8 mouse cellular contexts compared by ENCODE assay signal in the genomic region with DNA sequence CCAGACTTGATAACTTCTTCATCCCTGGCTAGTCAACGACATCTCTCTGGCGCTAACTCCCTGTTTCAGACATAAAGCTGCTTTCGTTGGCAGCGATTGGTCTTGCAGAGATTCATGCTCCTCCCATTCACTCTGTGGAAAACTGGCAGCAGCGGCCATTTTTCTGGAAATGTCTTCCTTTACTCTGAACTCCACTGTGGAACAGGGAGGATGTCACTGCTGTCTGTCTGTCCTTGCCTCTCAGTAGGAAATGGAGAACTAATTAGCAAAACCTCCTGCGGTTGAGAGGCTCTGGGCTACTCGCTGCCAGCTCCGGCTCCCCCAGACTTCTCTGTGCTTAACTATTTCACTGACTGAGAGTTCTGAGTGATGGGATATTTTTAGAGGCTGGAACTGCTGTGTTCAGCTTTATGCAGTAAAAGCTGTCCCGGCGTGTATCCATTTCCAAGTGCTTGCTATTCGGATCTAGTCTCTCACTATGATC. TPM values are rescaled to one million over a fixed set of nuclear protein-coding genes. Genes with fewer than 3 reads are reported as not detected.
DNase-seq lines count a peak whose midpoint lies in the region; ATAC-seq and TF ChIP-seq lines count a peak whose summit lies in the region.
"Had no signal": no experiment of that assay in that cellular context is flagged by ENCODE, and none has a peak within 500 bp of the region (broad histone marks: within the 10 kb centered on the region; RNA-seq: fewer than 3 reads in every experiment).

No protein-coding gene starts in this region.

- no peaks in the 10 kb centered on the region for H3K4me1 ChIP-seq in brown adipose tissue, adult 24 weeks (ENCODE audit: control insufficient read depth, insufficient read depth, insufficient read length, low read length)
- peaks cover 32% of the 10 kb centered on the region for H3K4me1 ChIP-seq in forebrain, embryonic 15.5 days
- H3K4me1 ChIP-seq in hindbrain, embryonic 14.5 days (replicated peaks; ENCODE audit: control insufficient read depth, insufficient read depth, low read length), result peaks cover 16% of the 10 kb centered on the region
- H3K4me1 ChIP-seq in liver, embryonic 11.5 days (replicated peaks; ENCODE audit: control insufficient read depth, insufficient read depth, low read length), result no peaks in the 10 kb centered on the region
- peaks cover 8% of the 10 kb centered on the region for H3K4me1 ChIP-seq in olfactory bulb, adult 2 months (ENCODE audit: control insufficient read depth, insufficient read depth, low read length)

- 13% methylated on average over 11 of the region's 11 CpGs for WGBS in forebrain, embryonic 15.5 days
- WGBS in hindbrain, embryonic 14.5 days, result 13% methylated on average over 11 of the region's 11 CpGs
- 32% methylated on average over 11 of the region's 11 CpGs for WGBS in liver, embryonic 11.5 days
- 6% methylated on average over 11 of the region's 11 CpGs for WGBS in olfactory bulb, adult 2 months

- H3K27ac ChIP-seq in brown adipose tissue, adult 24 weeks (replicated peaks; ENCODE audit: low read depth, low read length), result no peak overlapping the region
- H3K27ac ChIP-seq in forebrain, embryonic 15.5 days (replicated peaks), result peak overlapping the region; percentile 88
- peak overlapping the region; percentile 88 for H3K27ac ChIP-seq in hindbrain, embryonic 14.5 days
- H3K27ac ChIP-seq in liver, embryonic 11.5 days (ENCODE audit: low read depth, low read length), result no peak overlapping the region
- peak overlapping the region; percentile 78 for H3K27ac ChIP-seq in olfactory bulb, adult 2 months (ENCODE audit: insufficient read depth, low read depth, low read length)
- H3K27ac ChIP-seq: macrophage had no signal

- no peak for TF ChIP-seq CTCF in olfactory bulb, adult 2 months (IDR thresholded peaks at IDR 0.05; ENCODE audit: insufficient read depth, low read depth, low read length)

- H3K9me3 ChIP-seq in forebrain, embryonic 15.5 days, result no peaks in the 10 kb centered on the region
- no peaks in the 10 kb centered on the region for H3K9me3 ChIP-seq in hindbrain, embryonic 14.5 days (ENCODE audit: control insufficient read depth, low read length)
- no peaks in the 10 kb centered on the region for H3K9me3 ChIP-seq in liver, embryonic 11.5 days (ENCODE audit: control insufficient read depth, low read length)

- ATAC-seq in forebrain, embryonic 15.5 days (replicated peaks), result peak; percentile 46
- ATAC-seq in hindbrain, embryonic 14.5 days (ENCODE audit: low FRiP score), result peak; percentile 42; the same call in 1 of the 2 replicates
- ATAC-seq in liver, embryonic 11.5 days (replicated peaks; ENCODE audit: low FRiP score), result no peak
- no peak for ATAC-seq in erythroblast, adult 5-6 weeks (replicated peaks; ENCODE audit: low FRiP score, poor library complexity, severe bottlenecking)

- no peak for TF ChIP-seq POLR2A in olfactory bulb, adult 2 months (IDR thresholded peaks at IDR 0.05; ENCODE audit: insufficient read depth, low read depth, low read length)

- no peaks in the 10 kb centered on the region for H3K36me3 ChIP-seq in forebrain, embryonic 15.5 days
- H3K36me3 ChIP-seq in hindbrain, embryonic 14.5 days (replicated peaks; ENCODE audit: control insufficient read depth, insufficient read depth), result no peaks in the 10 kb centered on the region
- H3K36me3 ChIP-seq in liver, embryonic 11.5 days (ENCODE audit: control insufficient read depth, insufficient read depth, low read length), result no peaks in the 10 kb centered on the region

- 0 out of 2 replicates have a peak overlapping the region, but pooled peaks have one; percentile 20 for H3K4me3 ChIP-seq in brown adipose tissue, adult 24 weeks (ENCODE audit: insufficient read depth, low read depth, low read length)
- H3K4me3 ChIP-seq in forebrain, embryonic 15.5 days, result peak overlapping the region; percentile 40
- H3K4me3 ChIP-seq in hindbrain, embryonic 14.5 days (replicated peaks; ENCODE audit: low read length), result peak overlapping the region; percentile 28
- no peak overlapping the region for H3K4me3 ChIP-seq in liver, embryonic 11.5 days (ENCODE audit: low read depth, low read length)
- H3K4me3 ChIP-seq in olfactory bulb, adult 2 months (ENCODE audit: insufficient read depth, low read depth, low read length), result peak overlapping the region; percentile 51

- peak overlapping the region; percentile 39 for H3K4me2 ChIP-seq in forebrain, embryonic 15.5 days (replicated peaks)
- H3K4me2 ChIP-seq in hindbrain, embryonic 14.5 days (replicated peaks), result peak overlapping the region; percentile 49
- 0 out of 2 replicates have a peak overlapping the region, but pooled peaks have one; percentile 4 for H3K4me2 ChIP-seq in liver, embryonic 11.5 days

- no peaks in the 10 kb centered on the region; the same call in 1 of the 2 replicates for H3K27me3 ChIP-seq in forebrain, embryonic 15.5 days
- no peaks in the 10 kb centered on the region for H3K27me3 ChIP-seq in hindbrain, embryonic 14.5 days (ENCODE audit: control insufficient read depth, insufficient read depth, low read length)
- no peaks in the 10 kb centered on the region; the same call in 1 of the 2 replicates for H3K27me3 ChIP-seq in liver, embryonic 11.5 days (replicated peaks; ENCODE audit: control insufficient read depth, insufficient read depth, low read length)

- H3K9ac ChIP-seq in forebrain, embryonic 15.5 days (replicated peaks), result peak overlapping the region; percentile 39
- peak overlapping the region; percentile 55 for H3K9ac ChIP-seq in hindbrain, embryonic 14.5 days
- no peak overlapping the region for H3K9ac ChIP-seq in liver, embryonic 11.5 days (ENCODE audit: low read depth, low read length)

- peak; percentile 36 for DNase-seq in MN1 (ENCODE audit: low spot score)
- DNase-seq in hindbrain, embryonic 14.5 days (ENCODE audit: low spot score), result peak; percentile 69
- DNase-seq in liver, embryonic 11.5 days (ENCODE audit: low spot score), result no peak

RNA-seq across cellular contexts. Expression of a gene that starts 2.1 kb away (rescaled TPM):
- not detected in 2 replicates for polyA plus RNA-seq in brown adipose tissue, adult 24 weeks (2012; ENCODE audit: insufficient read depth, insufficient read length, missing spikeins)
- 0.13 and 0.52 TPM in 2 replicates for polyA plus RNA-seq in forebrain, embryonic 15.5 days (2015; fragmentation: Nextera tagmentation; extraction: Ambion mirVana)
- polyA plus RNA-seq in hindbrain, embryonic 14.5 days (2014; fragmentation: Nextera tagmentation; extraction: Ambion mirVana), result 0.33 and 0.41 TPM in 2 replicates
- 0.29 TPM in 1 of 2 replicates, not detected in the other for polyA plus RNA-seq in liver, embryonic 11.5 days (2014; fragmentation: Nextera tagmentation; extraction: Ambion mirVana)
- polyA plus RNA-seq in olfactory bulb, adult 2 months (2012; ENCODE audit: insufficient read depth, insufficient read length, low replicate concordance, missing spikeins), result not detected in 2 replicates
- total RNA-seq in erythroblast, adult 5-6 weeks (2015; ENCODE audit: low replicate concordance), result not detected in 2 replicates
- not detected in 2 replicates for total RNA-seq in erythroblast, adult 5-6 weeks (2017; ENCODE audit: low replicate concordance)
- polyA plus RNA-seq: macrophage had no signal

RNA-seq across cellular contexts. Expression of a gene that starts 31.9 kb away (rescaled TPM):
- 1.4 TPM in 1 of 2 replicates, not detected in the other for polyA plus RNA-seq in brown adipose tissue, adult 24 weeks (2012; ENCODE audit: insufficient read depth, insufficient read length, missing spikeins)
- polyA plus RNA-seq in forebrain, embryonic 15.5 days (2015; fragmentation: Nextera tagmentation; extraction: Ambion mirVana), result 10.2 and 11.1 TPM in 2 replicates
- 8.2 and 8.8 TPM in 2 replicates for polyA plus RNA-seq in hindbrain, embryonic 14.5 days (2014; fragmentation: Nextera tagmentation; extraction: Ambion mirVana)
- polyA plus RNA-seq in liver, embryonic 11.5 days (2014; fragmentation: Nextera tagmentation; extraction: Ambion mirVana), result 16.4 and 17.8 TPM in 2 replicates
- polyA plus RNA-seq in olfactory bulb, adult 2 months (2012; ENCODE audit: insufficient read depth, insufficient read length, low replicate concordance, missing spikeins), result not detected in 2 replicates
- 4.4 and 5.2 TPM in 2 replicates for total RNA-seq in erythroblast, adult 5-6 weeks (2015; ENCODE audit: low replicate concordance)
- 3.1 and 3.6 TPM in 2 replicates for total RNA-seq in erythroblast, adult 5-6 weeks (2017; ENCODE audit: low replicate concordance)

RNA-seq across cellular contexts. Expression of a gene that starts 32.0 kb away (rescaled TPM):
- polyA plus RNA-seq in brown adipose tissue, adult 24 weeks (2012; ENCODE audit: insufficient read depth, insufficient read length, missing spikeins), result 10.2 and 14.4 TPM in 2 replicates
- 26.0 and 29.4 TPM in 2 replicates for polyA plus RNA-seq in forebrain, embryonic 15.5 days (2015; fragmentation: Nextera tagmentation; extraction: Ambion mirVana)
- 30.5 and 38.9 TPM in 2 replicates for polyA plus RNA-seq in hindbrain, embryonic 14.5 days (2014; fragmentation: Nextera tagmentation; extraction: Ambion mirVana)
- 3.0 and 4.1 TPM in 2 replicates for polyA plus RNA-seq in liver, embryonic 11.5 days (2014; fragmentation: Nextera tagmentation; extraction: Ambion mirVana)
- not detected in 2 replicates for polyA plus RNA-seq in olfactory bulb, adult 2 months (2012; ENCODE audit: insufficient read depth, insufficient read length, low replicate concordance, missing spikeins)
- not detected in 2 replicates for total RNA-seq in erythroblast, adult 5-6 weeks (2015; ENCODE audit: low replicate concordance)
- not detected in 2 replicates for total RNA-seq in erythroblast, adult 5-6 weeks (2017; ENCODE audit: low replicate concordance)

Comparison
In these comparisons a context has a peak if more than half of its experiments do, and no peak if none do; other contexts are left out.
1. H3K27ac ChIP-seq: peak in forebrain, embryonic 15.5 days (single experiment), hindbrain, embryonic 14.5 days (single experiment) and olfactory bulb, adult 2 months (single experiment); none in brown adipose tissue, adult 24 weeks (single experiment) and liver, embryonic 11.5 days (single experiment).
2. ATAC-seq: peak in forebrain, embryonic 15.5 days (single experiment) and hindbrain, embryonic 14.5 days (single experiment); none in liver, embryonic 11.5 days (single experiment) and erythroblast, adult 5-6 weeks (single experiment).
3. Peak in every context shown above with its lines, with median percentiles within 50 percentile points of each other: H3K4me2 ChIP-seq.